9 mouse cellular contexts compared by ENCODE assay signal in the genomic region with DNA sequence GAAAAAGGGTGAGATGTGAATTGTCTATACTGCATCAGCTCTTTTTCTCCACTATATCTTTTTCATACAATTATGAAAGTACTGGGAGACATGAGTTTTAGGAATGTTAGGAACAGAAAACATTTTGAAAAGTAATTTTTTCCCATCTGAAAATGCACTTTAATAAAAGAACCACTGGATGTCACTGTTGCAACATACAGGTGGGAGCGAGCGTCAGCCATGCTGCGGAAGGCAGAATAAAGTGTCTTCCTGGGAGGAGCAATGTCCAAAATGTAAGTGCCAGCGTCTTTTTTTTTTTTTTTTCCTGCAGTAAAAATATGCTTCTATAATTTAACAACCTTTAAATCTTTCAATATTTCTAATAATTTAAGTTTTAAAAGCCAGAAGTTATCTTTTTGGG.
A peak's percentile ranks its signal among the peaks of the same experiment; 100 is the strongest.
DNase-seq lines count a peak whose midpoint lies in the region; ATAC-seq and TF ChIP-seq lines count a peak whose summit lies in the region.
"Had no signal": no experiment of that assay in that cellular context is flagged by ENCODE, and none has a peak within 500 bp of the region (broad histone marks: within the 10 kb centered on the region; RNA-seq: fewer than 3 reads in every experiment).

No protein-coding gene starts in this region.

- peak overlapping the region; percentile 6; the same call in 1 of the 2 replicates for H3K4me2 ChIP-seq in hindbrain, embryonic 14.5 days (replicated peaks)
- H3K4me2 ChIP-seq in hindbrain, embryonic 13.5 days: no peak overlapping the region
- H3K4me2 ChIP-seq in midbrain, embryonic 15.5 days: no peak overlapping the region

- no peak overlapping the region for H3K4me3 ChIP-seq in hindbrain, embryonic 14.5 days (replicated peaks; ENCODE audit: low read length)
- no peak overlapping the region for H3K4me3 ChIP-seq in hindbrain, embryonic 13.5 days
- H3K4me3 ChIP-seq in spleen, adult 2 months (ENCODE audit: extremely low read depth, insufficient read depth, insufficient read length): no peak overlapping the region
- H3K4me3 ChIP-seq in cortical plate, adult 2 months (ENCODE audit: insufficient read depth, low read length): no peak overlapping the region
- no peak overlapping the region for H3K4me3 ChIP-seq in midbrain, embryonic 15.5 days
- H3K4me3 ChIP-seq: megakaryocyte, embryonic 14.5 days had no signal

- no peaks in the 10 kb centered on the region for H3K4me1 ChIP-seq in hindbrain, embryonic 14.5 days (replicated peaks; ENCODE audit: control insufficient read depth, insufficient read depth, low read length)
- H3K4me1 ChIP-seq in hindbrain, embryonic 13.5 days (replicated peaks): no peaks in the 10 kb centered on the region
- H3K4me1 ChIP-seq in spleen, adult 2 months (ENCODE audit: control insufficient read depth, insufficient read depth, insufficient read length): no peaks in the 10 kb centered on the region
- H3K4me1 ChIP-seq in cortical plate, adult 2 months (ENCODE audit: control insufficient read depth, insufficient read depth, low read length): no peaks in the 10 kb centered on the region
- 0 out of 2 replicates have a peak, but pooled peaks cover 2% of the 10 kb centered on the region for H3K4me1 ChIP-seq in midbrain, embryonic 15.5 days
- H3K4me1 ChIP-seq: megakaryocyte, embryonic 14.5 days had no signal

- H3K27me3 ChIP-seq in hindbrain, embryonic 14.5 days (ENCODE audit: control insufficient read depth, insufficient read depth, low read length): no peaks in the 10 kb centered on the region
- H3K27me3 ChIP-seq in hindbrain, embryonic 13.5 days: no peaks in the 10 kb centered on the region
- H3K27me3 ChIP-seq in spleen, adult 2 months (ENCODE audit: control insufficient read depth, insufficient read depth, low read length): no peaks in the 10 kb centered on the region
- no peaks in the 10 kb centered on the region for H3K27me3 ChIP-seq in midbrain, embryonic 15.5 days (replicated peaks)
- H3K27me3 ChIP-seq: megakaryocyte, embryonic 14.5 days had no signal

- 17% methylated on average over 4 of the region's 4 CpGs for WGBS in hindbrain, embryonic 14.5 days
- WGBS in hindbrain, embryonic 13.5 days: 29% methylated on average over 4 of the region's 4 CpGs
- WGBS in spleen, adult 2 months: 3% methylated on average over 4 of the region's 4 CpGs
- 21% methylated on average over 4 of the region's 4 CpGs for WGBS in midbrain, embryonic 15.5 days

- H3K9me3 ChIP-seq in hindbrain, embryonic 14.5 days (ENCODE audit: control insufficient read depth, low read length): no peaks in the 10 kb centered on the region
- no peaks in the 10 kb centered on the region for H3K9me3 ChIP-seq in hindbrain, embryonic 13.5 days
- H3K9me3 ChIP-seq in midbrain, embryonic 15.5 days: no peaks in the 10 kb centered on the region
- H3K9me3 ChIP-seq: megakaryocyte, embryonic 14.5 days had no signal

- no peak overlapping the region for H3K9ac ChIP-seq in hindbrain, embryonic 14.5 days
- H3K9ac ChIP-seq in hindbrain, embryonic 13.5 days: no peak overlapping the region
- H3K9ac ChIP-seq in midbrain, embryonic 15.5 days: no peak overlapping the region

- peak; percentile 77 for DNase-seq in hindbrain, embryonic 14.5 days (ENCODE audit: low spot score)
- no peak for DNase-seq in spleen, adult 2 months (ENCODE audit: low read depth in 1 of 2, low spot score in 2 of 2)
- DNase-seq in spleen, postnatal 10 days (ENCODE audit: low spot score in 2 of 2): no peak
- no peak for DNase-seq in MN1 (ENCODE audit: low spot score)
- DNase-seq in ovary, postnatal 36 days (ENCODE audit: low spot score): no peak

- TF ChIP-seq POLR2A in spleen, adult 2 months (IDR thresholded peaks at IDR 0.05; ENCODE audit: low read depth, low read length): no peak
- TF ChIP-seq POLR2A in cortical plate, adult 2 months (IDR thresholded peaks at IDR 0.05; ENCODE audit: extremely low read depth, insufficient read depth, low read length): no peak

- peak; percentile 59; the same call in 1 of the 2 replicates for ATAC-seq in hindbrain, embryonic 14.5 days (ENCODE audit: low FRiP score)
- no peak for ATAC-seq in hindbrain, embryonic 13.5 days (ENCODE audit: low FRiP score)
- ATAC-seq in midbrain, embryonic 15.5 days (replicated peaks): peak; percentile 77; the same call in 1 of the 2 replicates

- no peaks in the 10 kb centered on the region for H3K36me3 ChIP-seq in hindbrain, embryonic 14.5 days (replicated peaks; ENCODE audit: control insufficient read depth, insufficient read depth)
- H3K36me3 ChIP-seq in hindbrain, embryonic 13.5 days: no peaks in the 10 kb centered on the region
- no peaks in the 10 kb centered on the region for H3K36me3 ChIP-seq in spleen, adult 2 months (ENCODE audit: control insufficient read depth, insufficient read depth, low read length)
- H3K36me3 ChIP-seq in midbrain, embryonic 15.5 days (replicated peaks): no peaks in the 10 kb centered on the region

- peak; percentile 20; the same call in 1 of the 2 replicates for TF ChIP-seq CTCF in spleen, adult 2 months (IDR thresholded peaks at IDR 0.05; ENCODE audit: extremely low read depth, insufficient read depth, insufficient read length, insufficient replicate concordance)
- peak; percentile 77 for TF ChIP-seq CTCF in cortical plate, adult 2 months (IDR thresholded peaks at IDR 0.05; ENCODE audit: extremely low read depth, insufficient read depth, low read length)

- no peak overlapping the region for H3K27ac ChIP-seq in hindbrain, embryonic 14.5 days
- H3K27ac ChIP-seq in hindbrain, embryonic 13.5 days: no peak overlapping the region
- H3K27ac ChIP-seq in spleen, adult 2 months (ENCODE audit: insufficient read depth, low read length): no peak overlapping the region
- no peak overlapping the region for H3K27ac ChIP-seq in cortical plate, adult 2 months (ENCODE audit: insufficient read depth, low read length)
- no peak overlapping the region for H3K27ac ChIP-seq in midbrain, embryonic 15.5 days
